Mouse (Mus musculus) brain, embryonic 14.5 days (tissue): Measurements from ENCODE around the gene Wdr48.

ENCODE experiments used
- CTCF ChIP-seq: fragments of 200-500 bp; IDR thresholded peaks from 2 replicates; pipeline ENCODE4 v1.5.1; 2012; ENCODE audit warnings: inconsistent platforms, mild to moderate bottlenecking, moderate library complexity, borderline replicate concordance; ENCODE audit not compliant: insufficient read depth, insufficient read length; ENCODE audit errors: extremely low read depth
- POLR2A ChIP-seq: fragments of 200-500 bp; IDR thresholded peaks from 2 replicates; pipeline ENCODE4 v1.6.1; 2012; ENCODE audit warnings: mild to moderate bottlenecking, inconsistent platforms, borderline replicate concordance; ENCODE audit not compliant: poor library complexity, insufficient read depth, insufficient read length, severe bottlenecking; ENCODE audit errors: extremely low read depth

DNA sequence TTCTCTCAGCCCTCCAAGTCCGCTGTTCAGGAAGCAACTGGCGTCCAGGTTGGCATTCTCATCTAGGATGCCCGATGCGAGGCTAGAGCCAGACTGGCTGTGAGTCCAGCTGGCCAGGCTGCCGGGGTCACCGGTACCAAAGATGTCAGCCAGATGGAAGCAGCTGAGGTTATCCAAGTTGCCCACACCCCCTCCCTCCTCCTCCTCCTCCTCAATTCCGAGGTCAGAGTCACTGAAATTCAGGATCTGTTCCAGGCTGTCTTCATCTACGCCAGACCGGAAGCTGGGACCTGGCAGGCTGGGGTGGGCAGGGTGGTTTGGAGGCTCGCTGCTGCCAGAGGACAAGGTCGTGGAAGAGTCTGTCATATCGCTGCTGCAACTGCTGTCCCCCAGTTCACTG is 77.9 kb downstream of the Wdr48 start:
- TF ChIP-seq CTCF (no peak), POLR2A (no peak)
